Mouse (Mus musculus): ENCODE data around the gene Akr1d1. TPM values are rescaled to one million over a fixed set of nuclear protein-coding genes. Genes with fewer than 3 reads are reported as not detected.

Akr1d1 gene
- total and polyA plus RNA-seq, 2 experiments from 2014 or later = not detected

DNA sequence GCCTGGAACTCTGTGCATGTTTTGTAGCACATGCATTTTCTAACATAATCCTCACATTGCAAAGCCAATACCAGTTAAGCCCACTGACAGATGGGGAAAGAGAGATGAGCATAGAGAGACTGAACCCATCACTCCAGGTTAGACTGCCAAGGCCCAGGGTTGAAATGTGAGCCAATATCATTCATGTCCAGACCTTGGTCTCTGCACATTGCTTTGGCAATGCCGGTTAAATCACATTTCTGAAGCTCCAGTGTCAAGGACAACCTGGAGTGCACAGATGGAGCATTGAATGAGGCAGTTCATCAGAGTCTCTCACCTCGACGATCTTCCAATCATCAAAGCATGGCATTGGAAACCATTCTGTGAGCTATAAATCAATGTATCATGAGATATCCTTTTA lies 2.1 kb downstream of the Akr1d1 start:
- Histone ChIP-seq H3K4me2 (ENCODE audit: low read depth, low read length, poor library complexity, severe bottlenecking) (no peak overlapping the region), H3K4me3 (ENCODE audit: low read depth, low read length) (no peak overlapping the region), H3K27me3 (ENCODE audit: insufficient read depth, low read length) (no peaks in the 10 kb centered on the region), H3K9ac (replicated peaks; ENCODE audit: low read length, poor library complexity, severe bottlenecking) (no peak overlapping the region), H3K27ac (ENCODE audit: low read depth, low read length) (no peak overlapping the region), H3K9me3 (ENCODE audit: low read length) (no peaks in the 10 kb centered on the region), H3K36me3 (ENCODE audit: insufficient read depth, low read length) (no peaks in the 10 kb centered on the region), H3K4me1 (ENCODE audit: insufficient read depth, low read length) (no peaks in the 10 kb centered on the region)
- WGBS = 94% methylated on average over 3 of the region's 3 CpGs
- TF ChIP-seq CTCF (IDR thresholded peaks at IDR 0.05) = no peak
- DNase-seq (ENCODE audit: low spot score) = no peak
- ATAC-seq (ENCODE audit: low FRiP score) = no peak

DNA sequence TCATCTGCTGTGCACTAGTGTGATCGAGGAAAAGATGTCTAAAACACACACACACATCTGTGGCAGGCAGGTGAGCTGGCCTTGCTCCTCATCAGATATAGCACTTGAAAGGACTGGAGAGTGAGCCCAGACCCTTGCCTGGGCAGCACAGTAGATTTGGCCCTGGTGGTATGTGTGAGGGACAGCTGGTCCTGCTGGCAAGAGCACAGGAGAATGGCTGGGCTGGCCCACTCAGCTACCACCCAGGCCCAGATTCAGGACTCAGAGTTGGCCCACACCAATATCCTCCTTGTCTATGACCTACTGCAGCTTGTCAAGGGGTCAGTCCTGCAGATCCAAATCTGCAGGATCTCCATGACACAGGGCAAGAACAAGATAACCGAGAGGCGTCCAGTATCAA lies 6.9 kb downstream of the Akr1d1 start:
- Histone ChIP-seq H3K4me1 (ENCODE audit: insufficient read depth, low read length) (no peaks in the 10 kb centered on the region), H3K9me3 (ENCODE audit: low read length) (no peaks in the 10 kb centered on the region), H3K36me3 (ENCODE audit: insufficient read depth, low read length) (no peaks in the 10 kb centered on the region), H3K4me2 (ENCODE audit: low read depth, low read length, poor library complexity, severe bottlenecking) (no peak overlapping the region), H3K4me3 (ENCODE audit: low read depth, low read length) (no peak overlapping the region), H3K27me3 (ENCODE audit: insufficient read depth, low read length) (no peaks in the 10 kb centered on the region), H3K9ac (replicated peaks; ENCODE audit: low read length, poor library complexity, severe bottlenecking) (no peak overlapping the region), H3K27ac (ENCODE audit: low read depth, low read length) (no peak overlapping the region)
- ATAC-seq (ENCODE audit: low FRiP score) (no peak), DNase-seq (ENCODE audit: low spot score) (no peak)
- 87% methylated on average over 3 of the region's 3 CpGs for WGBS
- no peak for TF ChIP-seq CTCF (IDR thresholded peaks at IDR 0.05)

DNA sequence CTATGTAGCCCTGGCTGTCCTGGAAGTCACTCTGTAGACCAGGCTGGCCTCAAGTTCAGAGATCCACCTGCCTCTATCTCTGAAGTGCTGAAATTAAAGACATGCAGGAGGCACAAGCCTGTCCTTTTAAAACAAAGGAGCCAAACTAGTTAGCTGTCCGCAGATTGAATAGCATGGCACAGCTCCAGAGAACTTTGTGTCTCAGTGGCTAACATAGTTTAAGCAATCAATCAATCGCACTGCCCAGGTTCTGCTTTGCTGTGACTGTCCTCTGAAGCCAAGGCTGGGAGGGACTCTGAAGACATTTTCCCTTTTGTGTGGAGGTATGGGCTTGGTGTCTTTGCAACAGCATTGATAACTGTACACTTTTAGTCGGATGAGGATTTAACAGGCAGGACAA lies 7.8 kb downstream of the Akr1d1 start:
- Histone ChIP-seq H3K27ac (ENCODE audit: low read depth, low read length) (no peak overlapping the region), H3K9me3 (ENCODE audit: low read length) (no peaks in the 10 kb centered on the region), H3K4me2 (ENCODE audit: low read depth, low read length, poor library complexity, severe bottlenecking) (no peak overlapping the region), H3K9ac (replicated peaks; ENCODE audit: low read length, poor library complexity, severe bottlenecking) (no peak overlapping the region), H3K4me3 (ENCODE audit: low read depth, low read length) (no peak overlapping the region), H3K4me1 (ENCODE audit: insufficient read depth, low read length) (no peaks in the 10 kb centered on the region), H3K27me3 (ENCODE audit: insufficient read depth, low read length) (no peaks in the 10 kb centered on the region), H3K36me3 (ENCODE audit: insufficient read depth, low read length) (no peaks in the 10 kb centered on the region)
- WGBS = 88% methylated on average over 3 of the region's 3 CpGs
- no peak for DNase-seq (ENCODE audit: low spot score)
- no peak for ATAC-seq (ENCODE audit: low FRiP score)
- TF ChIP-seq CTCF (IDR thresholded peaks at IDR 0.05) = no peak

DNA sequence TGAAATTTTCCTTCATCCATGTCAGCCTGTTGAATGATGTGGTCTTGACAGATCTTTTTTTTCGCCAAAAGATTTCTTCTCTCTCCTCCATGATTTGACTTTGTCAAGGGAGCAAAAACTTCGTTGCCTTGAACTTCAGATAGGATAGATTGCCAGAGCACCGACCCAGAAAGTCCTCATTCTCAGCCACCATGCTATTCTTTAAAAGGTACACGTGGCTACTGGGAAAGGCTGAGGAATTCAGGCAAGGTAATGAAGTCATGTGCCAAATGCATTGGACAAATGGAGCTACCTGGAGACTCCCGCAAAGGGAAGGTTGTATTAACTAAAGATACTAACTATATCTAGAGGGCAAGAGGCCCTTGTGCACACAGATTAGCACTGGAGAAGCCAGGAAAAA lies 8.8 kb downstream of the Akr1d1 start:
- Histone ChIP-seq H3K4me1 (ENCODE audit: insufficient read depth, low read length) (no peaks in the 10 kb centered on the region), H3K36me3 (ENCODE audit: insufficient read depth, low read length) (no peaks in the 10 kb centered on the region), H3K9me3 (ENCODE audit: low read length) (no peaks in the 10 kb centered on the region), H3K9ac (replicated peaks; ENCODE audit: low read length, poor library complexity, severe bottlenecking) (no peak overlapping the region), H3K4me3 (ENCODE audit: low read depth, low read length) (no peak overlapping the region), H3K27me3 (ENCODE audit: insufficient read depth, low read length) (no peaks in the 10 kb centered on the region), H3K27ac (ENCODE audit: low read depth, low read length) (no peak overlapping the region), H3K4me2 (ENCODE audit: low read depth, low read length, poor library complexity, severe bottlenecking) (no peak overlapping the region)
- DNase-seq (ENCODE audit: low spot score) = no peak
- no peak for ATAC-seq (ENCODE audit: low FRiP score)
- WGBS = 87% methylated on average over 5 of the region's 5 CpGs
- TF ChIP-seq CTCF (IDR thresholded peaks at IDR 0.05) = no peak

DNA sequence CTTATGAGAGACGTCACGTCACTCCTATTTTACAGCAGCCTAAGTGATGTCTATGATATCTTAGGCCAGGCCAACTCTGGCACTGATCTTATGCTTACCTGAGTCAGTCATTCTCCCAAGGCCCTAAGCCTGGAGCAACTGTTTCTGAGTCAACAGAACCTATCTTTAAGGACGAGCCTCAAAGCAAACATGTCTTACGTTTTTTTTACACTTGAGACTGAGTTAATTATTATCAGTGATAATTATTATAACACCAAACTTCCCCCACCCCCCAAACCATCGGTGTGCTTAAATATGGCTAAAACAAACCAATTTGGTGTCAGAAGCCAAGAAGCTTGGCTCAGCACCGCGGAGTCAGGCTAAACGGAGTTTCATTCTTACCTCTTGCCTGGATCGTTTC lies 9.4 kb downstream of the Akr1d1 start:
- WGBS = 90% methylated on average over 9 of the region's 9 CpGs
- TF ChIP-seq CTCF (IDR thresholded peaks at IDR 0.05) = no peak
- no peaks in the 10 kb centered on the region for H3K4me1 ChIP-seq (ENCODE audit: insufficient read depth, low read length)
- H3K9me3 ChIP-seq (ENCODE audit: low read length) = no peaks in the 10 kb centered on the region
- DNase-seq (ENCODE audit: low spot score) = no peak
- H3K9ac ChIP-seq (replicated peaks; ENCODE audit: low read length, poor library complexity, severe bottlenecking) = no peak overlapping the region
- no peaks in the 10 kb centered on the region for H3K27me3 ChIP-seq (ENCODE audit: insufficient read depth, low read length)
- no peak overlapping the region for H3K4me2 ChIP-seq (ENCODE audit: low read depth, low read length, poor library complexity, severe bottlenecking)
- no peak overlapping the region for H3K27ac ChIP-seq (ENCODE audit: low read depth, low read length)
- no peak for ATAC-seq (ENCODE audit: low FRiP score)
- H3K36me3 ChIP-seq (ENCODE audit: insufficient read depth, low read length) = no peaks in the 10 kb centered on the region
- no peak overlapping the region for H3K4me3 ChIP-seq (ENCODE audit: low read depth, low read length)

DNA sequence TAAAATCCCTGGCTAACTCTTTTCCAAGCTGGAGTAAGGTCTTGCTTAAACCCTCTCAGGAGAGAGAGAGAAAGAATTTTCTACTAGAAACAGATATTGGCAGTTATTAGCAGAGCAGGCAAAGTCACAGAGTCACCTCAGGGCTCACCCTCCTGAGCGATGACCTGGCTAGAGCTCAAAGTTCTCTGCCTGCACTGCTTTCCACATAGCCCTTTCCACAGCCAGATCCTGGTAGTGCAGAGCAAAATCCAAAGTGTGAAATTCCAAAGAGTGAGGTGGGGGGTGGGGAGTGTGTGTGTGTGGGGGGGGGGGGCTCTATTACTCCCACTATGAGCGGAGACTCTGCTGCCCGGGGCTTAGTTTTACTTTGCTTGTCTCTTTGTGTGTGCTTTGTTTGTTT lies 10.1 kb downstream of the Akr1d1 start:
- Histone ChIP-seq H3K27ac (ENCODE audit: low read depth, low read length) (no peak overlapping the region), H3K4me3 (ENCODE audit: low read depth, low read length) (no peak overlapping the region), H3K9me3 (ENCODE audit: low read length) (no peaks in the 10 kb centered on the region), H3K36me3 (ENCODE audit: insufficient read depth, low read length) (no peaks in the 10 kb centered on the region), H3K9ac (replicated peaks; ENCODE audit: low read length, poor library complexity, severe bottlenecking) (no peak overlapping the region), H3K4me2 (ENCODE audit: low read depth, low read length, poor library complexity, severe bottlenecking) (no peak overlapping the region), H3K27me3 (ENCODE audit: insufficient read depth, low read length) (no peaks in the 10 kb centered on the region), H3K4me1 (ENCODE audit: insufficient read depth, low read length) (no peaks in the 10 kb centered on the region)
- 56% methylated on average over 3 of the region's 3 CpGs for WGBS
- DNase-seq (ENCODE audit: low spot score) (no peak), ATAC-seq (ENCODE audit: low FRiP score) (no peak)
- TF ChIP-seq CTCF (IDR thresholded peaks at IDR 0.05) = no peak

DNA sequence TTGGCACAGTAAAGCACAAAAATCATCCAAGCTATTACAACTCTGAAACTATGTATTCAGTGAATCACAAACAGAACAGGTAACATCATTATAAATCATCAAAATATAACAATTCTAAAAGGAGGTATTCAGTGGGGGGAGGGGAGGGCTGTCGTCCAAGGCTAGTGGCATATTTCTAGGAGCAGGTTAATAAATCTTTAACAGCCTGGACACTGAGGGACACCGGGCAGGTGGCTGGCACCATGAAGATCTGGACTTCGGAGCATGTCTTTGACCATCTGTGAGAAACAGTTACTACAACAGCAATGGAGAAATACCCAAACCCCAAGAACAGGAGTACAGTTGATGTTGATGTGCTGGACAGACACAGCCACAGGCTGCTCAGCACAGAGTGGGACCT lies 11.2 kb downstream of the Akr1d1 start:
- no peaks in the 10 kb centered on the region for H3K4me1 ChIP-seq (ENCODE audit: insufficient read depth, low read length)
- 91% methylated on average over 3 of the region's 3 CpGs for WGBS
- DNase-seq (ENCODE audit: low spot score) (no peak), ATAC-seq (ENCODE audit: low FRiP score) (no peak)
- no peaks in the 10 kb centered on the region for H3K27me3 ChIP-seq (ENCODE audit: insufficient read depth, low read length)
- no peak overlapping the region for H3K27ac ChIP-seq (ENCODE audit: low read depth, low read length)
- H3K36me3 ChIP-seq (ENCODE audit: insufficient read depth, low read length) = no peaks in the 10 kb centered on the region
- no peak for TF ChIP-seq CTCF (IDR thresholded peaks at IDR 0.05)
- H3K9ac ChIP-seq (replicated peaks; ENCODE audit: low read length, poor library complexity, severe bottlenecking) = no peak overlapping the region
- H3K4me3 ChIP-seq (ENCODE audit: low read depth, low read length) = no peak overlapping the region
- H3K9me3 ChIP-seq (ENCODE audit: low read length) = no peaks in the 10 kb centered on the region
- no peak overlapping the region for H3K4me2 ChIP-seq (ENCODE audit: low read depth, low read length, poor library complexity, severe bottlenecking)

All from midbrain, postnatal 0 days (tissue).